Mouse (Mus musculus) urinary bladder, postnatal 10 days (tissue): Measurements from ENCODE around the gene Snap25.
A peak's percentile ranks its signal among the peaks of the same experiment; 100 is the strongest.

Experiments
- DNase-seq: peaks from one replicate; pipeline ENCODE4 v3.0.0; 2022; ENCODE audit warnings: low spot score

Gene Snap25

DNA sequence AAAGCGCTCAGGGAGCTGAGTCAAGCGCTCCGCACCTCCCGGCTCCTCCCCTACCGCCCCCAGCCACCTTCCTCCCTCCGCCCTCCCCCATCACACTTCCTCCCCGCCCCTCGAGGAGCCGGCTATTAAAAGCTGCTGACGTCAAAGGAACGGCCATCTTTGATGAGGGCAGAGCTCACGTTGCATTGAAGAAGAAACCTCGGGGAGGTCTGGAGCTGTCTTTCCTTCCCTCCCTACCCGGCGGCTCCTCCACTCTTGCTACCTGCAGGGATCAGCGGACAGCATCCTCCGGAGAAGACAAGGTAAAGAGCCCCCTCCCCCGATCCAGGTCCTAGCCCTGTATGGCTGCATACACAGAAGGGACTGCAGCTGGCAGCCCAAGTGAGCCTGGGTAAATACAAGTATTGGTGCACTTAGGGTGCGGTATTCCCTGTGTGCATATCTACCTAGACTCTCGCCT is at the start of gene Snap25:
Gene Snap25, plus strand, starts transcription at position 155 of the 460 bp plus-strand sequence.
- no peak for DNase-seq

- DNase-seq: no peak
Observed at GRCm38 (mm10) chr2:136666951-136667350, 46.3 kb upstream of the Snap25 start.

- DNase-seq: no peak
Observed at GRCm38 (mm10) chr2:136669183-136669582, 44.1 kb upstream of the Snap25 start.

DNA sequence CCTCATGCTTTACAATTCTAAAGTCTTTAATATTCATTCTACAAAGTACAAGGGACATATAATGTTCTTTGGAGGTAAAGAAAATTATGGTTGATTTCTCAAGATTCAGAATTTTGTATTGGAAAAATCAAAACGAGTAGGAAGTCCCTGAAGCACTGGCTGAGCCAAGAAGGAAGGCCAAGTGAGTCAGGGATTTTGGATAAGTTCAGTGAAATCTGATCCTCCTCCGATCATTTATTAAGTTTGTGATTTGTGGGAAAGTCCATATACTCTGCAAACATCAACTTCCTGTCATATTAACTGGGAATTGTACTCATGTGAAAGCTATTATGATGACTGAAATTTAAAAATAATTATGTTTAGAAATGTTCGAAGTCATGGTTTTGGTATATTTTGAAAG is 43.6 kb upstream of the Snap25 start:
- DNase-seq: no peak

DNA sequence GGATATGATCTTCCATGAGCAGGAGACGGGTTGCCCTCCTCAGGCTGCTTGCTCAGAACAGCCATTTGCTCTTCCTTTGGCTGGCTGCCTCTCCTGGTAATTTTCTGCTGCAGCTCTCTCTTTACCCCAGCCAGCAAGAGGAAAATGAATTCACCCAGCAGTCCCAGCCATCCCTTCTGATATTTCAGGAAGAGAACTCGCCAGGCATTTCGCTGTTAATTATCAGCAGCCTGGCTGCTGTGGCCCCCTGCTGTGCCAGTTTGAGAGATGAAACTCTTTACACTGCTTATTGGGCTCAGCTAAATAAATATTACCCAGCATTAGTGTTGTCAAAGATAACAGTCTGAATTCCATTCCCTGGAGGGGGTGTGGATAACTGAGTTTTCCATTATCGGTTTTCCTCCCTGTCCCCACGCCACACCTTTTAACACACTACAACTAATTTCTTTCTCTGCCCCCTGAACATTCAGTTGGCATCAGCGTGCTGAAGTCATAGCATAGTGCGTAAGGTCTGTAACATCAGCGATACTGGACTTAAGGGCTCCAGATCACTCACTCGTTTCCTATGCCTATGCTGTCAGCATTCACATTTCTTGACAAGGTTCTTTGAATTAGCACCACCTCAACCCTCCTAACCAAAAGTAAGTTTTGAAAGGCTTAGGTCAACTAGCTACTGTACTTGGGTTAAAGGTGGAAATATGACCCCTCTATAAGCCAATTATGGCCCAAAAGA is 42.5 kb upstream of the Snap25 start:
- no peak for DNase-seq

GRCm38 (mm10) chr2:136674077-136674757 is 39.0 kb upstream of the Snap25 start:
- no peak for DNase-seq

GRCm38 (mm10) chr2:136676196-136676595 is 37.1 kb upstream of the Snap25 start:
- no peak for DNase-seq

- no peak for DNase-seq
Observed at GRCm38 (mm10) chr2:136676918-136677445, 36.3 kb upstream of the Snap25 start.

DNA sequence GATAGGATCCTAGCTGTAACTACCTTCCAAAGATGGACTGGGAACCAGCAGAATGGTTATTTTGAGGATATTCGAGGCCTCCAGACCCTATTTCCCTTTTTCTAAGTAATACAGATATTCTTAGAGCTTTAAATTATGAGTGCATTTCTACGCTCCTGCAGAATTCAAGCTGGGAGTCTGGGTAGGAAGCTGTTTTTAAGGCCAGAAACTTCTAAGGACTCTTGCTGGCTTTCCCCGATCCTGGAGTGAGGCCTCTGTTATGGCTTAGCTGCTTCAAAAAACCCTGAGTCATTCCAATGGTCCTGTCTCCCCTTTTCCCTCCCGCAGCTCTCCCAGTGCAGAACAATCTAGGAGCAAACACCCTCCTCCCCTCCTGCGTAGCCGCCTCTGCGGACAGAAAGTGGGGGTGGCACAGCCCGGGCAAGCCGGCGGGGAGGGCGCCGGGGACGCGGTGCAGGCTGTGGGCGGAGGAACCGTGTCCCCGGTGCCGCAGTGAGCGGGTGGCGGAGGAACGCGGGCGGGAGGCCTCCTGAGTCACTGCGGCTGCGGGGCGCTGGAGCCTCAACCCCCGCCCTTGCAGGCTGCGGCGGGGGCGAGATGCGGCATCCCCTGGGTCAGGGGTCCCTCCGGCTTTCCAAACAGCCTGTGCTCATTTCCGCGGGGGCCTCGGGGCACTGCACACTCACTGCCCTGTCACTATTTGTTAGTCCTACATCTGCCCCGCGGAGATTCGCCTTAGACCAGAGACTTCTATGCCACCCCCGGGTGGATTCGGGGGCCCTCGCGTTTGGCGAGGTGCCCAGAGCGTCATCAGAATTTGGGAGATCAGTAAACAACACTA is 34.7 kb upstream of the Snap25 start:
- DNase-seq: peak; percentile 36

DNA sequence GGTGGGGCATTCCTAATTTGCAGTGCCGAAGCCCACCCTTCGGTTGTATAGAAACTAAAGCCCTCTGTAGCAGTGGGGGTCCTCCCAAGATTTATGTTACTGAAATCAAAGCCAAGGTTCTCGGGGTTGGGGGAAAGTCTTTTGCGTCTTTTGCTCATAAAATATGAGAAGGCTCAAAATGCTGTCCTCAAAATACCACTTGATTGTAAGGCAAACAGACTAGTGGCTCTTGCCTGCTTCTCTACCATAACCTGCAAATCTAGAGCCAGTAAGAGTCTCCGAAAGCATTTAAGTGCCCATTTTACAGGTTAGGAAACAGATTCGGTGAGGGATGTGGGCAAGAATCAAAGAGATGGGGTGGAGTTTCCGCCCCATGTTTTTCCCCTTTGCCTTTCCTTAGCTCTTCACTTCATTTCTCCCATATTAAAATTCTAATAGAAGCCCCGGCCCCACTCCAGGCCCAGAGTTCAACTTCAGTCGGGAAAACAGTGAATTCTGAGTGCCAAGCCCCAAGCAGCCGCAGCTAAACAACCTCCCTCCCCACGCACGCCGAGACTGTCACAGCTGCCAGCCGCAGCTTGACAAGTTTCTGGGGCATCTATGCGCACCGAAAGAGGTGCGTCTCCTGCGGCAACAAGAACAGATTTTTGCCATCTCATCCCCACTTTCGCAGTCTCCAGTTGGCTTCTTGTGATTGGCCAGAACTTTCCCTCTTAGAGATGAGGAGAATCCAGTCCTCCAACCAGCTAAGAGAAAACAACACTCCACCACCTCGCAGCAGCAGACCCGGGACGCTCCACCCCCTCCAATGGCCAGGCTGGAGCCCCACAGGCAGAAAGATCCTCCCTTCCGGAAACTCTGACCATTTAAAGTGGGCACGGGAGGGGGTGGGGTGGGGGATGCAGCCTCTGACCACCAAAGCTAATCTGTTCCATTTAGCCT is 33.7 kb upstream of the Snap25 start:
- no peak for DNase-seq

GRCm38 (mm10) chr2:136682146-136682860 is 30.9 kb upstream of the Snap25 start:
- DNase-seq: no peak

- no peak for DNase-seq
Observed at GRCm38 (mm10) chr2:136686195-136686594, 27.1 kb upstream of the Snap25 start.

- no peak for DNase-seq
Observed at GRCm38 (mm10) chr2:136687316-136687715, 25.9 kb upstream of the Snap25 start.

DNA sequence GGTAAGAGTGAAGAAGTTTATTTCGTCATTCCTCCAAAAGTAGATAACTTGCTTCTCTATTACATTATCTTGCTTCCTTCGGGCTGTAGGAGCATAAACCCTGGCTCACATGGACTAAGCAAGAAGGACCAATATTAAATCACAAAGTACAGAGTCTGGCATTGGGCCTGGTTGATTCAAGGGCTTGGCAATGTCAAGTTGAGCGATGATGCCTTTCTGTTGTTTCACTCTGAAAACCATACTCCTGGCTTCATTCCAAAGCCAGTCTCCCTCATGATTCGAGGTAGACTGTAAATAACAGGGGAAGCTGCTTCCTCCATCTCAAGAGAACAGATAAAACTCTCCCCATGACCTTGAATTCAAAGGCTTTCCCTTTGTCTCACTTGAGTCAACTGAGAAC is 23.8 kb upstream of the Snap25 start:
- DNase-seq: no peak

DNA sequence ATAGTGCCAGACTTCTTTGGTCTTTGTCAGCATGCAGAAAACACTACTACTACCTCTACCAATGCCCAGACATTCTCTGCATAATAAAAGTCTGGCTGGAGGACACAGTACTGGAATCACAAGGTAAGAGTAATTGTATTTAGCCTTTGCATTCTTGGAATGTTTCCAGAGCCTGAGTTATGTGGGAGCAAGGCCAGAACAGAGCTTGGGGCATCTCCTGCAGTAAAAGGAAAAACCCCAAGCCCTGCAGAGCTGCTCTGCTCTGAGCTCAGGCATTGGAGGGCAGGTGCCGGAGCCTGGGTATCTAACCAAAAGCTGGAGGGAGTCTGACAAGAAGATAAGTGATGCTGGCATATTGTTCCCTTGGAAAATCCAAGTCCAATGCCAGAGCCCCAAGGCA is 21.6 kb upstream of the Snap25 start:
- DNase-seq: no peak

GRCm38 (mm10) chr2:136699429-136700227 is 13.6 kb upstream of the Snap25 start:
- DNase-seq: no peak

DNA sequence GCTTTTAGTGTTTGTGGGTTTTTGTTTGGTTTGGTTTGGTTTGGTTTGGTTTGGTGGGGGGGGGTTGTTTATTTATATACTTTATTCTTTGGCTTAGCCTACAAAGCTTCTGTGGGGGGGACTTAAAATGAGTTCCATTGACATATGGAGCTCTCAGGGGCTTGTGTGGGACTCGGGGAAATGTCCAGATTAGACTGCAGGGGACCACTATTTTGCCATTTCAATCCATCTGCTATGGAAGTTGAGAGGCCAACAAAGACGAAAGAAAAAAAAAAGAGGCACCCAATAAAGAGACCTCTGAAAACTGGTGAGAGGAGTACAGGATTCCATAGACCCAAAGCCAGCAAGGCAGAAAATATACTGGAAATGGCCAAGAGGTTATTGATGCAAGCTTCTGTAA is 9.9 kb upstream of the Snap25 start:
- no peak for DNase-seq

- no peak for DNase-seq
Observed at GRCm38 (mm10) chr2:136711155-136711554, 2.1 kb upstream of the Snap25 start.

- DNase-seq: no peak
Observed at GRCm38 (mm10) chr2:136711746-136712440, 1.4 kb upstream of the Snap25 start.
